Mouse (Mus musculus) heart, adult 2 months (tissue): ENCODE measurements around the gene Xpo4. TPM values are rescaled to one million over a fixed set of nuclear protein-coding genes. Genes with fewer than 3 reads are reported as not detected.

Source experiments
- DNase-seq, 2 experiments: peaks; one replicate each; pipeline ENCODE4 v3.0.0; 2021
- H3K27ac ChIP-seq: fragments of 200-600 bp; 2 replicates; pipeline ENCODE4 v1.8.1; 2022
- H3K27me3 ChIP-seq: fragments of 200-500 bp; 2 replicates; pipeline ENCODE4 v1.6.1; 2012; ENCODE audit warnings: mild to moderate bottlenecking, low read length, inconsistent platforms, mixed read lengths; ENCODE audit not compliant: control insufficient read depth, insufficient read depth
- H3K36me3 ChIP-seq: fragments of 200-500 bp; 2 replicates; pipeline ENCODE4 v1.6.1; 2012; ENCODE audit warnings: low read length, inconsistent platforms; ENCODE audit not compliant: control insufficient read depth, insufficient read depth
- H3K4me1 ChIP-seq: fragments of 200-500 bp; 2 replicates; pipeline ENCODE4 v1.6.1; 2011; ENCODE audit warnings: low read length; ENCODE audit not compliant: control insufficient read depth, insufficient read depth
- H3K4me3 ChIP-seq: fragments of 200-600 bp; 2 replicates; pipeline ENCODE4 v1.8.1; 2022
- H3K79me2 ChIP-seq: fragments of 200-500 bp; replicated peaks from 2 replicates; pipeline ENCODE4 v1.6.1; 2012; ENCODE audit warnings: mild to moderate bottlenecking, inconsistent platforms, low read length, moderate library complexity, mixed read lengths; ENCODE audit not compliant: control insufficient read depth, insufficient read depth
- H3K9ac ChIP-seq: fragments of 200-500 bp; 2 replicates; pipeline ENCODE4 v1.6.1; 2012; ENCODE audit warnings: low read depth, mild to moderate bottlenecking, control low read depth, inconsistent platforms, low read length, mixed read lengths
- CTCF ChIP-seq: fragments of 200-600 bp; IDR thresholded peaks from 2 replicates; pipeline ENCODE4 v1.8.1; 2022; ENCODE audit warnings: antibody characterized with exemption, mild to moderate bottlenecking, moderate library complexity
- EP300 ChIP-seq: fragments of 200-500 bp; IDR thresholded peaks from 2 replicates; pipeline ENCODE4 v1.6.1; 2011; ENCODE audit warnings: low read depth, low read length, control low read depth; ENCODE audit not compliant: insufficient read depth
- POLR2A ChIP-seq: fragments of 200-500 bp; IDR thresholded peaks from 2 replicates; pipeline ENCODE4 v1.6.1; 2011; ENCODE audit warnings: mild to moderate bottlenecking, low read depth, low read length, control low read depth; ENCODE audit not compliant: insufficient read depth
- WGBS: fragments of 180-500 bp; shearing (Covaris S2); methylation state at CpG from one replicate; pipeline ENCODE4 v1.1.7; 2018; 5-methylcytosine and 5-hydroxymethylcytosine counted together
- intact Hi-C: fragments of 180-260 bp; cut with DNase I; formaldehyde crosslinking; loops from one replicate; pipeline ENCODE4 v1.15.1; 2025
- long read RNA-seq: library from polyadenylated mRNA; stranded (forward); transcript quantifications from one replicate; pipeline ENCODE4 v2.0.0, GENCODE M21; 2021
- polyA plus RNA-seq: library from polyadenylated mRNA; depleted of rRNA; stranded (reverse); fragments of >200 nt; gene quantifications from 2 replicates; pipeline ENCODE4 v1.2.3, GENCODE M21; 2012; rRNA removed
- total RNA-seq, 2 experiments: library from RNA; stranded (reverse); gene quantifications; 2 replicates each; pipeline ENCODE4 v1.2.3; 2021

Gene Xpo4
- total RNA-seq (10 to 100 TPM; 10.9 to 12.7 TPM), polyA plus RNA-seq (2.8 and 6.4 TPM in 2 replicates)
- long read RNA-seq, partial matches to known transcripts, result 0 of 2 reads
- long read RNA-seq, other reads (novel, unspliced or antisense), result 2 of 2 reads

- under 1% methylated on average over 80 of the region's 80 CpGs for WGBS
- intact Hi-C loops, result no loop called here
- Histone ChIP-seq H3K9ac (peak within 1 kb of the TSS; percentile 82), H3K4me3 (peak within 1 kb of the TSS; percentile 77), H3K27ac (peak within 1 kb of the TSS; percentile 89), H3K36me3 (no peaks in the 10 kb centered on the region; the same call in 1 of the 2 replicates), H3K79me2 (peaks cover 4% of the 10 kb centered on the region), H3K4me1 (no peaks in the 10 kb centered on the region), H3K27me3 (no peaks in the 10 kb centered on the region)
- TF ChIP-seq EP300, result no peak
- peak; percentile 52 for TF ChIP-seq POLR2A
- TF ChIP-seq CTCF, result peak; percentile 66
- peak; percentile 90 to 91 for DNase-seq
Measured at GRCm38 (mm10) chr14:57664822-57665627, at the start of gene Xpo4. TSS of gene Xpo4 (minus strand) at chr14:57665430.

GRCm38 (mm10) chr14:57712884-57713283 is 47.7 kb upstream of the Xpo4 start:
- 92% methylated on average over 1 of the region's 1 CpGs for WGBS
- Histone ChIP-seq H3K9ac (no peak overlapping the region), H3K4me1 (peaks cover 29% of the 10 kb centered on the region), H3K27me3 (no peaks in the 10 kb centered on the region), H3K4me3 (no peak overlapping the region), H3K27ac (no peak overlapping the region), H3K36me3 (peaks cover 12% of the 10 kb centered on the region), H3K79me2 (peaks cover 9% of the 10 kb centered on the region)
- no peak for TF ChIP-seq EP300
- no peak for TF ChIP-seq POLR2A
- no peak for TF ChIP-seq CTCF
- DNase-seq, result no peak
- intact Hi-C loops, result no loop called here

GRCm38 (mm10) chr14:57711059-57711458 is 45.8 kb upstream of the Xpo4 start:
- WGBS, result 58% methylated on average over 6 of the region's 6 CpGs
- Histone ChIP-seq H3K4me3 (no peak overlapping the region), H3K9ac (no peak overlapping the region), H3K36me3 (peaks cover 16% of the 10 kb centered on the region), H3K4me1 (peaks cover 39% of the 10 kb centered on the region), H3K79me2 (peaks cover 6% of the 10 kb centered on the region), H3K27ac (no peak overlapping the region; the same call in 1 of the 2 replicates), H3K27me3 (no peaks in the 10 kb centered on the region)
- no peak for DNase-seq
- TF ChIP-seq EP300 (no peak), CTCF (no peak), POLR2A (no peak)
- intact Hi-C loops, result loop anchor here (2.0 kb wide), 1 partner anchor 14 kb away; no protein-coding TSS in a partner anchor

- intact Hi-C loops, result loop anchor here (2.0 kb wide), 1 partner anchor 90 kb away; the partner anchor contains the start of gene Sap18
- 12% methylated on average over 10 of the region's 10 CpGs for WGBS
- H3K9ac ChIP-seq, result no peak overlapping the region
Measured at GRCm38 (mm10) chr14:57709171-57709570, 43.9 kb upstream of the Xpo4 start.

GRCm38 (mm10) chr14:57708580-57708979 is 43.4 kb upstream of the Xpo4 start:
- intact Hi-C loops, result loop anchor here (2.0 kb wide), 1 partner anchor 90 kb away; the partner anchor contains the start of gene Sap18

More at GRCm38 (mm10) chr14:57709171-57709570, 43.9 kb upstream of the Xpo4 start:
- H3K79me2 ChIP-seq, result peaks cover 4% of the 10 kb centered on the region; the same call in 1 of the 2 replicates
- peak; percentile 44 to 53 for DNase-seq
- TF ChIP-seq POLR2A, result no peak
- H3K27ac ChIP-seq, result peak overlapping the region; percentile 77
- H3K27me3 ChIP-seq, result no peaks in the 10 kb centered on the region
- H3K4me3 ChIP-seq, result peak overlapping the region; percentile 19; the same call in 1 of the 2 replicates
- H3K4me1 ChIP-seq, result peaks cover 47% of the 10 kb centered on the region
- peaks cover 18% of the 10 kb centered on the region for H3K36me3 ChIP-seq

More at GRCm38 (mm10) chr14:57708580-57708979, 43.4 kb upstream of the Xpo4 start:
- Histone ChIP-seq H3K9ac (no peak overlapping the region), H3K4me1 (peaks cover 46% of the 10 kb centered on the region), H3K79me2 (peaks cover 4% of the 10 kb centered on the region; the same call in 1 of the 2 replicates), H3K36me3 (peaks cover 18% of the 10 kb centered on the region), H3K27me3 (no peaks in the 10 kb centered on the region), H3K4me3 (peak overlapping the region; percentile 19; the same call in 1 of the 2 replicates), H3K27ac (peak overlapping the region; percentile 77)
- 43% methylated on average over 7 of the region's 7 CpGs for WGBS
- TF ChIP-seq CTCF (no peak), POLR2A (no peak), EP300 (no peak)
- DNase-seq, result peak in 1 of 2 experiments; percentile 41
